ENCODE assay signal across 24 mouse cellular contexts in the genomic region with DNA sequence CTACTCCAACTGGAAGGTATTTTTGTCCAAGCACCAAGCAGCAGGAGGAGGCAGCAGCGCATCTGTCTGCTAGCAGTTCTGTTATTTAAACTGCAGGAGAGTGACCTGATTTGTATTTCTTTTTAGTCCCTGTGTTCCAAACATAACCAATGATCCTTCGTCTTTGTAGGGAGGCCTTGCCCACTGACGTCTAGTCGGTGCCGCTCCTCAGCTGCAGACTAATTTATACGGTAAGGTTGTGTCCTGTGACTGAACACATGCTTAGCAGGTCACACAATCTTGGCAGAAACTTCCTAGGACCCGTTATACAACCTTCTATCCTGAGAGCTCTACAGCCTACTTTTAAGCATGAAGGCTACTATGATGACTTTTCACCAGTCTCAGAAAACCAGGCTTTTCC.
A peak's percentile ranks its signal among the peaks of the same experiment; 100 is the strongest.
DNase-seq lines count a peak whose midpoint lies in the region; ATAC-seq and TF ChIP-seq lines count a peak whose summit lies in the region.
"Had no signal": no experiment of that assay in that cellular context is flagged by ENCODE, and none has a peak within 500 bp of the region (broad histone marks: within the 10 kb centered on the region; RNA-seq: fewer than 3 reads in every experiment).

No protein-coding gene starts in this region.

- ATAC-seq in forebrain, embryonic 12.5 days (ENCODE audit: low FRiP score): no peak
- ATAC-seq: forebrain, embryonic 13.5 days; forebrain, embryonic 15.5 days; forebrain, postnatal 0 days had no signal

- no peak overlapping the region for H3K9ac ChIP-seq in forebrain, embryonic 12.5 days
- H3K9ac ChIP-seq: embryonic facial prominence, embryonic 13.5 days; embryonic facial prominence, embryonic 15.5 days; forebrain, embryonic 13.5 days; forebrain, embryonic 15.5 days; forebrain, postnatal 0 days had no signal

- DNase-seq in gastrocnemius, adult 18-20 months (ENCODE audit: low spot score): peak; percentile 4
- DNase-seq in gastrocnemius, adult 2 months: no peak
- DNase-seq in left cerebral cortex, adult 2 months (ENCODE audit: extremely low spot score in 1 of 2, low spot score in 2 of 2): no peak
- no peak for DNase-seq in left cerebral cortex, adult 9 months (ENCODE audit: low spot score in 2 of 2)
- peak; percentile 7 for DNase-seq in skeletal muscle tissue, adult 2 months (ENCODE audit: low read depth, low spot score)
- DNase-seq in adrenal gland, adult 18-20 months (ENCODE audit: low spot score in 2 of 2): no peak
- DNase-seq: adrenal gland, adult 8-10 months; adrenal gland, postnatal 14 days; adrenal gland, postnatal 36 days; cerebellum, adult 11 months; cerebellum, adult 18-20 months; cerebellum, adult 8-10 months; cerebellum, adult 9-11 months; cerebellum, postnatal 14 days; cerebellum, postnatal 36 days; embryo, embryonic 11 days; forebrain, postnatal 0 days had no signal

- TF ChIP-seq CTCF in gastrocnemius, adult 2 months (IDR thresholded peaks at IDR 0.05): no peak
- no peak for TF ChIP-seq CTCF in left cerebral cortex, adult 2 months (IDR thresholded peaks at IDR 0.05)

- intact Hi-C loops in gastrocnemius, adult 2 months (cut with DNase I): no loop called here
- intact Hi-C loops in left cerebral cortex, adult 2 months (cut with DNase I): no loop called here

- H3K4me1 ChIP-seq in forebrain, embryonic 12.5 days: no peaks in the 10 kb centered on the region
- H3K4me1 ChIP-seq: embryonic facial prominence, embryonic 13.5 days; embryonic facial prominence, embryonic 15.5 days; forebrain, embryonic 10.5 days; forebrain, embryonic 13.5 days; forebrain, embryonic 15.5 days had no signal

- 91% methylated on average over 7 of the region's 7 CpGs for WGBS in forebrain, embryonic 12.5 days

- no peaks in the 10 kb centered on the region for H3K9me3 ChIP-seq in forebrain, embryonic 12.5 days
- H3K9me3 ChIP-seq: embryonic facial prominence, embryonic 13.5 days; embryonic facial prominence, embryonic 15.5 days; forebrain, embryonic 10.5 days; forebrain, embryonic 13.5 days; forebrain, embryonic 15.5 days had no signal

- H3K27ac ChIP-seq in gastrocnemius, adult 2 months: no peak overlapping the region
- peak overlapping the region; percentile 11; the same call in 1 of the 2 replicates for H3K27ac ChIP-seq in left cerebral cortex, adult 2 months
- H3K27ac ChIP-seq in forebrain, embryonic 12.5 days: no peak overlapping the region
- H3K27ac ChIP-seq: embryonic facial prominence, embryonic 13.5 days; embryonic facial prominence, embryonic 15.5 days; forebrain, embryonic 10.5 days; forebrain, embryonic 13.5 days; forebrain, embryonic 15.5 days had no signal

- H3K4me2 ChIP-seq in forebrain, embryonic 12.5 days: no peak overlapping the region
- H3K4me2 ChIP-seq: embryonic facial prominence, embryonic 13.5 days; embryonic facial prominence, embryonic 15.5 days; forebrain, embryonic 13.5 days; forebrain, embryonic 15.5 days had no signal

- H3K36me3 ChIP-seq in forebrain, embryonic 12.5 days (replicated peaks): no peaks in the 10 kb centered on the region
- H3K36me3 ChIP-seq: embryonic facial prominence, embryonic 13.5 days; embryonic facial prominence, embryonic 15.5 days; forebrain, embryonic 10.5 days; forebrain, embryonic 15.5 days had no signal

- no peak overlapping the region for H3K4me3 ChIP-seq in gastrocnemius, adult 2 months
- H3K4me3 ChIP-seq in left cerebral cortex, adult 2 months: no peak overlapping the region
- H3K4me3 ChIP-seq in forebrain, embryonic 12.5 days (replicated peaks): no peak overlapping the region
- H3K4me3 ChIP-seq: embryonic facial prominence, embryonic 13.5 days; embryonic facial prominence, embryonic 15.5 days; erythroblast, embryonic 14.5 days; forebrain, embryonic 10.5 days; forebrain, embryonic 13.5 days; forebrain, embryonic 15.5 days had no signal

- no peaks in the 10 kb centered on the region for H3K27me3 ChIP-seq in forebrain, embryonic 12.5 days
- H3K27me3 ChIP-seq: embryonic facial prominence, embryonic 13.5 days; embryonic facial prominence, embryonic 15.5 days; forebrain, embryonic 13.5 days; forebrain, embryonic 15.5 days had no signal

Comparison
In these comparisons a context has a peak if more than half of its experiments do, and no peak if none do; other contexts are left out.
1. DNase-seq: peak in gastrocnemius, adult 18-20 months (single experiment) and skeletal muscle tissue, adult 2 months (single experiment); none in gastrocnemius, adult 2 months (single experiment), left cerebral cortex, adult 2 months (0 of 2), left cerebral cortex, adult 9 months (0 of 2) and adrenal gland, adult 18-20 months (0 of 2).